Mouse (Mus musculus) heart, postnatal 10 days (tissue): ENCODE measurements around the gene Srrm2. TPM values are rescaled to one million over a fixed set of nuclear protein-coding genes. Genes with fewer than 3 reads are reported as not detected.

Experiments
- DNase-seq, 2 experiments: peaks; one replicate each; pipeline ENCODE4 v3.0.0; 2021
- intact Hi-C: fragments of 180-260 bp; cut with DNase I; formaldehyde crosslinking; loops from one replicate; pipeline ENCODE4 v1.15.1; 2025
- total RNA-seq, 2 experiments: library from RNA; stranded (reverse); gene quantifications; 2 replicates each; pipeline ENCODE4 v1.2.3; 2021

The Srrm2 gene
- 100 to 1,000 TPM; 230 to 231 TPM for total RNA-seq

- DNase-seq = peak; percentile 69 to 80
- intact Hi-C loops = no loop called here
Measured at GRCm38 (mm10) chr17:23790269-23791078, at the start of gene Srrm2. Srrm2 (plus strand) TSS chr17:23790532.

DNA sequence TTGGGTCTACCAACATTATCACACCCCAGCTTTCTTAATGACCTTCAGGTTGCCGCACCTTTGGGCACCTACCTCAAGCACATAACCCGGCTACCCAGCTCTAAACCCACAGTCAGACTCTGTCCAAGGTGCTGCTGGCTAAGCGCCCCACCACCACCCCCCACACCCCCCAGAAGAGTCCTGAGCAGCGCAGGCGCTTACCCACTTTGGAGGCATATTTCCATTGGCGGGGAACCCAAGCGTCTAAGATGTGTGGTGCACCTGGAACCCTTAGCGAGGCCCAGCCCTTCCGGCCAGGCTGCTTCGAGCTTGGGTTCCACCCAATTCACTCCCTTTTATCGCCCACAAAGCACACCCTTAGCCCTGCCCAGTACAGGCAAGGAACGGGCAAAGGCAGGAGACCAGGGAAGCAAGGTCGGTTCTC, 49.7 kb upstream of the Srrm2 start, which contains the start of gene Paqr4:
Gene Paqr4 (minus strand): TSS at position 270 of the 424 bp plus-strand sequence.
- no peak for DNase-seq
- intact Hi-C loops = no loop called here

- intact Hi-C loops = no loop called here
- no peak for DNase-seq
Measured at GRCm38 (mm10) chr17:23741359-23742209, 48.7 kb upstream of the Srrm2 start.

- intact Hi-C loops = no loop called here
- no peak for DNase-seq
Measured at GRCm38 (mm10) chr17:23742210-23742793, 48.0 kb upstream of the Srrm2 start.

DNA sequence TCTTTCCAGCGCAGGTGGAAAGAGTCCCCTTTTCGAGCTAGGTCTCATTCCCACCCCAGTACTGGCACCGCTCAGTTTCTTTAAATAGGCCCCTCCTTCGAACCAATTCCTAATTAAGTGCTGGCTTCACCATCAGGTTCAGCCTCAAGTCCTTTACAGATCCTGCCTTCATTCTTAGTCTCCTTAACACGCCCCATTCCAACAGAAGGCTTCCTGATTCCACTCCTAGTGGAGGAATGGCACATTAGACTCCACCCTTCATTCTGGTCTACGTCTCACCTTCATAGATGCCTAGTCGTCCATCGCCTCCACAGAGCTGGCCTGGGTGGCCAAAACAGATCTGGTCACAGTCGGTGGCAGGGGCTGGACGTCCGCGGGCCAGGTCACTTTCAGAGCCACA, 47.4 kb upstream of the Srrm2 start:
- intact Hi-C loops = no loop called here
- DNase-seq = no peak

DNA sequence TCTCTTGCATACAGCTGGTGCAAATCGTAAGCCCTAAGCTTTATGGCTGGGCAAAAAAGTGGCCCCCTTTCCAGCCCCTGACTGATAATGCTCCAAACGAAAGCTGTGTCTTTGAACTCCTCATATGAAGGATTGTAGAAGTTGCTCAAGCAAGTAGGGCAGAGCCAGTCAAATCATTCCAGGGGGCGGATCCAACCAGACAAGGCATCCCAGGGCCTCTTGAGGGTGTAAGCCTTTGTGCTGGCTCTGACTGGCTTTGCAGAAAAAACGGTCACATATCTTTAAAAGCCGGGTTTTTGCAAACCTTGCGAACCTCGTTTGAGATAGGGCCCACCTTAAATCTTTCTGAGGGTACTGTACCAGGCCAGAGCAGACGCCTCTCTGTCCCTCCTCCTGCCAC, 46.3 kb upstream of the Srrm2 start:
- no peak for DNase-seq
- intact Hi-C loops = no loop called here

GRCm38 (mm10) chr17:23744651-23745050, 45.7 kb upstream of the Srrm2 start:
- DNase-seq = no peak
- intact Hi-C loops = loop anchor here (5.0 kb wide), 1 partner anchor 108 kb away; no protein-coding TSS in a partner anchor

GRCm38 (mm10) chr17:23745301-23746251, 44.8 kb upstream of the Srrm2 start, which contains the start of gene Kremen2:
Kremen2 (minus strand) TSS chr17:23745833.
- no peak for DNase-seq
- intact Hi-C loops = loop anchor here (5.0 kb wide), 1 partner anchor 107 kb away; no protein-coding TSS in a partner anchor

GRCm38 (mm10) chr17:23746311-23746710, 44.0 kb upstream of the Srrm2 start:
- intact Hi-C loops = loop anchor here (5.0 kb wide), 1 partner anchor 106 kb away; no protein-coding TSS in a partner anchor
- no peak for DNase-seq

- intact Hi-C loops = loop anchor here (5.0 kb wide), 1 partner anchor 106 kb away; no protein-coding TSS in a partner anchor
- no peak for DNase-seq
Measured at GRCm38 (mm10) chr17:23746767-23747166, 43.6 kb upstream of the Srrm2 start.

GRCm38 (mm10) chr17:23747471-23747870, 42.9 kb upstream of the Srrm2 start:
- intact Hi-C loops = loop anchor here (5.0 kb wide), 1 partner anchor 105 kb away; no protein-coding TSS in a partner anchor
- DNase-seq = no peak

DNA sequence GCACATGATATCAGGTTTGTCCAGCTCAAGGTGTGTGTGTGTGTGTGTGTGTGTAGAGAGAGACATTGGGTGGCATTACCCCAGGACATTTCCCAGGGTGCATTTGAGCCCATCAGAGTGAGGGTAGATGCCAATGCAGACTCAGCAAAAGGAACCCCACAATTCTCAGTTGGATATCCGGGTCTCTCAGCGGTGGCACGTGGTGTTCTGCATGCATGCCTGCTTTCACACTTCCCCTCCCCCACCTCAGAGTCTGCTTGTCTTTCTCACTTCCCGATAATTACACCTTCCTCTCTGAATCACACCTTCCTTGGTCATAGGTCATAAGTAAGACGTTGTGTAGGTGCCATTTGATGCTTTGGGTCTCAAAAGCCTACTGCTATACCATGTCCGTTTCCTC, 42.3 kb upstream of the Srrm2 start:
- no peak for DNase-seq
- intact Hi-C loops = loop anchor here (5.0 kb wide), 1 partner anchor 104 kb away; no protein-coding TSS in a partner anchor

GRCm38 (mm10) chr17:23748631-23749391, 41.5 kb upstream of the Srrm2 start:
- DNase-seq = peak; percentile 82 to 89

GRCm38 (mm10) chr17:23749400-23750191, 40.7 kb upstream of the Srrm2 start:
- intact Hi-C loops = loop anchor here (5.0 kb wide), 1 partner anchor 103 kb away; no protein-coding TSS in a partner anchor
- DNase-seq = no peak

More at GRCm38 (mm10) chr17:23748631-23749391, 41.5 kb upstream of the Srrm2 start:
- intact Hi-C loops = loop anchor here (5.0 kb wide), 1 partner anchor 103 kb away; no protein-coding TSS in a partner anchor

- intact Hi-C loops = no loop called here
- DNase-seq = no peak
Measured at GRCm38 (mm10) chr17:23755689-23756088, 34.6 kb upstream of the Srrm2 start.

DNA sequence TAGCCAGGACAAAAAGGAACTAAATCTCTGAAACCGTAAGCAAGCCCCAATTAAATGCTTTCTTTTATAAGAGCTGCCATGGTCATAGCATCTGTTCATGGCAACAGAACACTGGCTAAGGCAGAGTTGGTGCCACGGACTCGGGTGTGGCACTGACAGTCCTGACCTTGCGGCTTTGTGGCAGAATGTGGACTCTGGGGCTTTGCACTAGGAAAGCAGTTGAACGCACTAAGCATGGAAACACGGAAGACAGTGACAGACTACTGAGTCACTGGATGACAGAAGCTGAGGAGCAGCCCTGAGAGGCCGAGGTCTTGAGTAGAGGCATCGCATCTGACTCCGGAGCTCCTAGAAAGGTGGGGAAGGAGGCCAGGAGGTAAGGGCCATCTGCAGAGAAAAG, 32.8 kb upstream of the Srrm2 start:
- DNase-seq = no peak
- intact Hi-C loops = no loop called here

- intact Hi-C loops = no loop called here
- DNase-seq = no peak
Measured at GRCm38 (mm10) chr17:23758801-23759200, 31.5 kb upstream of the Srrm2 start.

DNA sequence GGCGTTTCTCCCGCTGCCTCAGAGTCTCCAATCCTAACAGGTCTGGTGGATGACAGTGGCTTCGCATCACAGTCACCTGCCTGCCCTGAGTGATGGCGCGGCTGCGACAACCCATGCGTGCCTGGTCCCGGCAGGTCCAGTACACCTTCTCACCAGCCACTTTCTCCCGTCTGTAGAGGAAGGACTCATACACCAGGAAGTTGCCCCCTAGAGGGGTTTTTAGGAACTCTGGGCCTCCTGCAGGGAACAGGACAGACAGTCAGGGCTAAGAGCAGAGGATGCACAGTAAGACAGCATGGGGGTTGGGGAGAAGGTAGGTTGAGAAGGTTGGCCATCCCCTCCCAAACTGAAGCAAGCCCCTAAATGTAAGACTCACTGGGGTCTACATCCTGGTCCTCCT, 30.1 kb upstream of the Srrm2 start:
- no peak for DNase-seq
- intact Hi-C loops = no loop called here
